Mouse (Mus musculus) G1E-ER4 (cell line): ENCODE measurements around the gene Ap1g2. TPM values are rescaled to one million over a fixed set of nuclear protein-coding genes. Genes with fewer than 3 reads are reported as not detected.

Source experiments
- GATA1 ChIP-seq: IDR thresholded peaks from one replicate; pipeline ENCODE4 v1.8.0; 2012; ENCODE audit warnings: low read length, inconsistent platforms
- polyA plus RNA-seq: library from polyadenylated mRNA; stranded (reverse); fragments of >175 nt; gene quantifications from 2 replicates; pipeline ENCODE4 v1.2.3, GENCODE M21; 2012

Ap1g2 gene
- polyA plus RNA-seq, 1 experiment = 16.8 TPM

DNA sequence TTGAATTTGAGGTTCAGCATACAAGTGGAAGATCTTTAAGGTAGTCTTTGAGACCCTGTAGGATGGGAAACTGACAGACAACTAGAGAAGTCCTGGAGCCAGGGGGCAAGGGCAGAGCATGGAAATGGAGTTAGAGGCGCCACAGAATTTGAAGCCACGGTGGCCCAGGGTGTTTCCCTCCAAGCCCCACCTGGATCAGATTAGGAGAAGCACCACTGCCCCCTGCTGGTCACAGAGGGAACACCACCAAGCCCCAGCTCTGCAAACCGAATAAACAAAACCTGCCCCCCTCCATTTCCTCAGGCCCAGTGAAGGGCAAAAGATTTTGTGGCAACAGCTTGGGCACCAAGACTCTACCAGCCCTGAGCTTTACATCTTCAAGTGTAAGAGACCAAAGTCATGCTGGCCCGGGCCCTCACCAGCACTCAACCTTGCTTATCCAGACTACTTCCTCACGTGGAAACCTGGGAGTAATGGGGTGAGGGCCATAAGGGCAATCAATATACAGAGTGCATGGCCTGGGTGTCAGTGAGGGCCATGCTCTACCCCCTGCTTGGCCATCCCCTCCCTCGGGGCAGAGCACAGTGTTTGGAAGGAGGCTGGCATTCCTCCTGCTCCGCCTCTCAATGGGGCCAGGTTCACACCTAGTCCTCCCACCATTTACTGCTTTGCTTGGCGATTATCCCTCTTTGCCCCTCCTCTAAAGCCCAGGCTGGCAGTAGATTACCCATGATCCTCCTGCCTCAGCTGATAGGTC is 27.0 kb downstream of the Ap1g2 start:
- TF ChIP-seq GATA1 = no peak

DNA sequence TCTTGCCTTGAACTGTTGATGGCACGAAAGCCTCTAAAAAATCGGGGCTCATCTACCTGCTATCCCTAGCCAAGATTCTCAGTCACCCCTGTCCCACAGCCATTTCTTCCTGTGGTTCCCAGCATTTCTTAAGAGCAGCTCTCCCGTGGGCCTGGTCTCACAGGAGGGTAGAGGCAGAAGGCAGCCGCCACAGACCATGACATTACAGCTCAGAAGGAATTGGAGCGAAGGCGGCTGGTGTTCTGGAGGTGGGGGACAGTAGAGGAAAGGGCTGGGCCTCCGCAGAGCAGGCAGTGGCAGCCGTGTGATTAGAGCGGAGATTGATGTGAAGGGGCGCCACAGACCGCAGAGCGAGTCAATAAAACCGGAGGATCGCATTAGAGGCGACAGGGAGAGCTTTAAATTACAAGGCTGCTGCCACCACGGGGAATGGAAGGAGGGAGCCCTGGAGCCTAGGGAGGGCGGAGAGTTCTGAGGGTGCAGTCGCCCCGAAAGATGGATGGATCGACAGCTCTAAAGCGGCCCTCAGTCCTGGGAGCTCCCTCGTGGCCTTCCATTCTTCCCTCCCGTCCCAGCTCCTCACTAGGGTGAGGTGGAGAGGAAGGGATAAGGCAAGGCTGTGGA is 27.9 kb downstream of the Ap1g2 start:
- TF ChIP-seq GATA1 = no peak

DNA sequence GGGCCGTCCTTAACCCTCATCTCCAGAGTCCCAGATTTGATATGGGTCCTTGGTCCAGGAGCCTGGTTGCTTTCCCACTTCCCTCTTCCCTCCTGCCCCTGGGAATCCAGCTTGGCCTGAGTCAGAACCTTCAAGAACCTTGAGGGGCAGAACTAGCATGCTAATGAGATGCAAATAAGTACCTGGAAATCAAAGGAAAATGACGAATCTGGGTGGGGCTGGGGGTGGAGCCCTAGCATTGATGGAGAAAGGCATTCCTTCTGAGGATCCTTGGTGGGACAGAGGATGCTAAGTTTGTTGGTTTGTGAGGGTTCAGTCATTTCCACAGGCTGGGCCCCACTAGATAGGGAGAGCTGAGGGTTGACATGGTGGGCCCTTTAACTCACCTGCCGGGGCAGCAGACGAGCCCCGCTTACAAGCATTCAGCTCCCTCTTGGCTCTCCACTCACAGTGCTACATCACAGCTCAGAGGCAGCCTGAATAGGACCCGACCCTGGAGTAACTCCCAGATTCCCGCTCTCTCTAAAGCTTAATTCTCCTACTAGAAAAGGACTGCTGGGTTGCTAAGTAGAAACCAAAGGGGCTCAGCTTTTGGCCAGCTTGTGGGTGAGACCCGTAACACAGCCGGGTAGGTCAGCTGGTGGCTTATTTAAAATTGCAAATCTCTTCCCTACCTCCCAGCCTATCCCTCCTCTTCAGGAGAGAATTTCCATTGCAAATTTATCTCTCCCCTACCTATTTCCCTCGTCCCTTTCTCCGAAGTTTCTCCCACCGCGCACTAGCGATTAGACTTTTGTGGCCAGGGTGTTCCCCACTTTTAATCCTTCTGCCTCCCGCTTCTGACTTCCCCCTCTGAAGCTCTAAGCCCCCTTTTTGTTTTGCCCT is 28.7 kb downstream of the Ap1g2 start:
- no peak for TF ChIP-seq GATA1

- TF ChIP-seq GATA1 = no peak
Observed at GRCm38 (mm10) chr14:55076956-55077355, 29.4 kb downstream of the Ap1g2 start.

- no peak for TF ChIP-seq GATA1
Observed at GRCm38 (mm10) chr14:55076224-55076623, 30.2 kb downstream of the Ap1g2 start.

GRCm38 (mm10) chr14:55074416-55074815 is 32.0 kb downstream of the Ap1g2 start:
- no peak for TF ChIP-seq GATA1

DNA sequence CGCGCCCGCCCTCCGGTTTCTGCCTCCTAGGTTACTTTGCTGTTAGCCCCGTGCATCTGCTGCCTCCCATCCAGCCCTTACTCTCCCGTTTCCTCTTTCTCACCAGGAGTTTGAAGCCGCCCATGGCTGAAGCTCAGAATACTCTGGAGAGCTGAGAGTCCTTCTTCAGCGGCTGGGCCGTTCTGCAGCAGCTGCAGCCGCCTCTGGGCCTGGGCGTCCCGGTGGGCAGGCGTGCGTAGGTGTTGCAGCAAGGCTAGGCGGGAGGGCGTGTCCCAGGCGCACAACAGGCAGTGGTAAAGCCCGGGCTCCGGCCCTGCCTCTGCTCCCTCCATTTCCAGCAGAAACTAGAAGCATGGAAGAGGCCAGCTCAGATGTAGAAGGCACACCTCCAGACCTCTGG is 34.6 kb downstream of the Ap1g2 start:
- no peak for TF ChIP-seq GATA1

- TF ChIP-seq GATA1 = no peak
Observed at GRCm38 (mm10) chr14:55066042-55066441, 40.4 kb downstream of the Ap1g2 start.

GRCm38 (mm10) chr14:55065391-55065790 is 41.0 kb downstream of the Ap1g2 start:
- no peak for TF ChIP-seq GATA1

DNA sequence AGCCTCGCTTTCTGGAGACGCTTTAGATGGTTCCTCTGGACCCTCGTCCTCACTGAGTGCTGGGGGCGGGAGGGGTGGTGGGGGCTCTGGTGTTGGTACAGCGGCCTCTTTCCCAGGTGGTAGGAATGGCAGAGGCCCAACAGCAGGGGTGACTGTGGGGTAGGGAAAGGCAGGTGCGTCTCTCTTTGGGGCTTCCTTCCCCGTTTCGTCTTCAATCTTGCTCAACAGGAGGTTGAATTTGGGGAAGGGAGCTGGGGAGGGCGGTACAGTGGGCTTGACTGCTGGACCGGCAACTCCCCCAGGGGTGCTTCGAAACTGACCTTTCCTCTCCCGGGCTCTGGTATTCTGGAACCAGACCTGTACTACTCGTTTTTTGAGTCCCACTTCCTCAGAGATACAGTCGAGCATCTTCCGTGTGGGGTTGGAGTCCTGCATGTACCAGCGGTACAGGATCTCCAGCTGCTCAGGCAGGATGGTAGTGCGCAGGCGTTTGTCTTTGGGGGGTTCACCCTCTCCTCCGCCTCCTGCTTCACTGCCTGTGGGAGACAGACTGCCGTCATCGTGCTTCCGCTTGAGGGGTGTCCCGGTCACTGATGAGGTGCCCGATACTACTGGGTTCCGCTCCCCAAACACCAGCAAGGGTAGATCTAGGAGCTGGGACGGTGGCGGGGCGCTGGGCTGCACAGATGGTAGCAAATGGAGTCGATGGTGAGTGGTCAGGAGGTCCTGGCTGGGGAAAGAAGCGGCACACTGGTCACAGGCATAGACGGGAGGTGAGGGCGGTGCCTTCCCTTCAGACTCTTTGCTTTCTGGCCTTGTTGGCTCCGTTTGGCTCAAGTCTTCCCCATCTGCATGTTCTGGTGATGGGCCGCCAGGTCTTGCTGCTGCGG is 41.7 kb downstream of the Ap1g2 start:
- no peak for TF ChIP-seq GATA1

DNA sequence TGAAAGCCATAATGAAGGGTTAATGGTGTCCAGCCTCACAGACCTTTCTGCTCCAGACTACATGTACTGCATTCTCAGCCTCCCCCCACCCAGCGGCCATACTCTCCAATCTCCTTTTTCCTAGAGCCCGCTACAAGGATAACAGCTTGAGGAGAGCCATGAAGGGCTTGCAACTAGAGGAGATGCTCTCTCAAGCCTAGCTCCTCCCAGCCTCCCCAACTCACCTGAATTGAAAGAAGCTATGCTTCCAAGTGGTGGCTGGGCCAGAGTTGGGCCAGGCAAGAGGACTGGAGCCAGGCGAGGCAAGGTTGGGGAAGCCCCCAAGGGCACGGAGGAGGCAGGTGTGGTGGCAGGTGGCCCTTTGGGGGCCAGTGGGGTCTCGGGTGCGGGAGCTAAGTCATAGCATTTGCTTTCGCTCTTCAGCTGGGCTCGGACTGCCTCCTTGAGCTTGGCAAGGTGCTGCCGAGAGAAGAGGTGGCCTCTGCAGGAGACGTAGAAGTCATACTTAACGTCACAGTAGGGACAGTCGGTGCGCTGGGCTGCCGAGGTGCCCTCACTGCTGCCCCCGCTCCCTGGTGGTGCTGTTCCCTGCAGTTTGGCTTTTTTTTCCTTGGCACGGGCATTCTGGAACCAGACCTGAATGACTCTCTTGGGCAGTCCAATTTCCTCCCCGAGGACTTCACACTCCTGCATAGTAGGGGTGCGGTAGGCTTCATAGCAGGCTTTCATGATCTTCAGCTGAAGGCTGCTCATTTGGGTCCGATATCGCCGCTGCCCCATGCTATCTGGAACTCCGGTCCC is 42.6 kb downstream of the Ap1g2 start:
- no peak for TF ChIP-seq GATA1

DNA sequence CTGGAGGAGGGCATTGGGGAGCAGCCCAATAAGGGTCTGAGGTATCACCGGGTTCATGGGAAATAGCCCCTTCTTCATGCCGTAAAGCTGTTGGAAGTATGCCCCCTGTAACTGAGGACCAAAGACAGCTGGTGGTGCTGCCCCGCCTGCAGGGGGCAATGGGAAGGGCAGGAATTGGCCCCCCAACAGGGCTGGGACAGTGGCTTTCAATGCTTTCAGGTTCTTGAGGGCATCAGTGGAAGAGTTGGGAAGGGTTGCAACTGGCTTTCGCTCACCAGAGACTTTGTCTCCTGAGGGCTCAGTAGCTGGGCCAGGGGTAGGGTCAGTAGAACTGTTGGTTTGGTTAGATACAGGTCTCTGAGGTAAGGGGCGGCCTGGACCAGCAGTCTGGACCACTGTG is 43.3 kb downstream of the Ap1g2 start:
- TF ChIP-seq GATA1 = no peak

- no peak for TF ChIP-seq GATA1
Observed at GRCm38 (mm10) chr14:55062626-55063025, 43.8 kb downstream of the Ap1g2 start.

- TF ChIP-seq GATA1 = no peak
Observed at GRCm38 (mm10) chr14:55061845-55062244, 44.5 kb downstream of the Ap1g2 start.

- TF ChIP-seq GATA1 = no peak
Observed at GRCm38 (mm10) chr14:55059931-55060330, 46.5 kb downstream of the Ap1g2 start.
